Mouse (Mus musculus) forebrain, postnatal 0 days (tissue): ENCODE measurements around the gene Uba6. TPM values are rescaled to one million over a fixed set of nuclear protein-coding genes. Genes with fewer than 3 reads are reported as not detected.

Source experiments
- ATAC-seq: fragments of 200-750 bp; cut with Nextera tagmentation; 2 replicates; pipeline ENCODE4 v1.8.0; 2017; ENCODE audit warnings: mild to moderate bottlenecking, moderate library complexity
- DNase-seq: peaks from one replicate; pipeline ENCODE4 v3.0.0-alpha.2; 2015
- H3K27ac ChIP-seq: fragments of 300-500 bp; sonication (generic); 2 replicates; pipeline ENCODE4 v1.5.1; 2014; ENCODE audit warnings: low read depth, mild to moderate bottlenecking, antibody characterized with exemption, low read length, moderate library complexity, mixed read lengths
- H3K27me3 ChIP-seq: fragments of 300-500 bp; sonication (generic); 2 replicates; pipeline ENCODE4 v1.6.1; 2014; ENCODE audit warnings: mild to moderate bottlenecking, low read length, mixed read lengths; ENCODE audit not compliant: insufficient read depth
- H3K36me3 ChIP-seq: fragments of 300-500 bp; sonication (generic); 2 replicates; pipeline ENCODE4 v1.6.1; 2014; ENCODE audit warnings: mild to moderate bottlenecking, moderate library complexity; ENCODE audit not compliant: insufficient read depth
- H3K4me1 ChIP-seq: fragments of 300-500 bp; sonication (generic); 2 replicates; pipeline ENCODE4 v1.6.1; 2014; ENCODE audit warnings: antibody characterized with exemption; ENCODE audit not compliant: insufficient read depth
- H3K4me2 ChIP-seq: fragments of 300-500 bp; sonication (generic); 2 replicates; pipeline ENCODE4 v1.6.1; 2014; ENCODE audit warnings: low read depth, mild to moderate bottlenecking, moderate library complexity
- H3K4me3 ChIP-seq: fragments of 300-500 bp; sonication (generic); 2 replicates; pipeline ENCODE4 v1.5.1; 2014; ENCODE audit warnings: low read depth, low read length, mixed read lengths
- H3K9ac ChIP-seq: fragments of 300-500 bp; sonication (generic); 2 replicates; pipeline ENCODE4 v1.6.1; 2014; ENCODE audit warnings: mild to moderate bottlenecking
- H3K9me3 ChIP-seq: fragments of 300-500 bp; sonication (generic); 2 replicates; pipeline ENCODE4 v1.6.1; 2016; ENCODE audit warnings: low read length
- CTCF ChIP-seq: sonication (generic); IDR thresholded peaks from 2 replicates; pipeline ENCODE4 v1.5.1; 2016; ENCODE audit warnings: antibody characterized with exemption, control low read depth, low read depth
- WGBS: fragments of 180-500 bp; shearing (Covaris S2); extraction: QIAGEN DNeasy Blood & Tissue Kit; methylation state at CpG from one replicate; pipeline ENCODE4 v1.1.7; 2014; 5-methylcytosine and 5-hydroxymethylcytosine counted together
- polyA plus RNA-seq: library from polyadenylated mRNA; unstranded; fragments of >200 nt; fragmentation: Nextera tagmentation; extraction: Ambion mirVana; gene quantifications from 2 replicates; pipeline ENCODE4 v1.2.1, GENCODE M21; 2015
- total RNA-seq: library from RNA; depleted of rRNA; stranded (reverse); fragments of >200 nt; gene quantifications from 2 replicates; pipeline ENCODE4 v1.2.3, GENCODE M21; 2014; rRNA removed

Uba6 gene
- total and polyA plus RNA-seq, 2 experiments from 2014 or later = 6.7 to 18.7 TPM

DNA sequence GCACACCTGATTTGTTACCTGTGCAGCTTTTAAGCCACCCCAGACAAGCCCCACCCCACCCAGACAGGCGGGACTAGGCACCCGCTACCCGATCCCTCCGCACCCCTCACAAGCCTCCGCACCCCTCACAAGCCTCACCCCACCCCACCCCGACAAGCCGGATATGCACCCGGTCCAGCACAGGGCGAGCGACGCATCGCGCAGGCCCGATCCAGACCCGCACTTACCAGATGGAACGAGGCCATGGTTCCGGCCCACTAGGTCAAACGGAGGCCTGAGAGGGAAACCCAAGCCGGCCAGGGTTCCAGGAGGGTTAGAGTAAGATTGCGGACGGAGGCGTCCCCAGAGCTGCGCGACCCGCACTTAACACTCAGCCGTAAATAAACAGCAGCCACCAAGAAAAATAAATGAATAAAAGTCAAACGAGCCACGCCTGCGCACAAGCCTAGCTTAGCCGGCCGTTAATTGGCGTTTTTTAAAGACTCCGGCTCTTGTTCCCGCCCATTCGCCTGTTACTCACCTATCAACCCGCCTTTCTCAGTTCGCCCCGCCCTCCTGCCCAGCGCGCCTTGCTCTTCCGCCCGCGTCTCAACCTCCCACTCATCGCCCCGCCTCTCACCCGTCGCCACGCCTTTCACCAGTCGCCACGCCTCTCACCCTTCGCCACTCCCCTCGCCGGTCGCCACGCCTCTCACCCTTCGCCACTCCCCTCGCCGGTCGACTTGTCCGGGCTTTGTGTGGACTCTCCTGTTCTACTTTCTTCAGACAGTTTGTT is 107.3 kb downstream of the Uba6 start, which contains the start of gene Cenpc1:
Gene Cenpc1 (minus strand): TSS at position 483 of the 775 bp plus-strand sequence.
- TF ChIP-seq CTCF = no peak
- H3K4me2 ChIP-seq = peak within 1 kb of the TSS; percentile 48

DNA sequence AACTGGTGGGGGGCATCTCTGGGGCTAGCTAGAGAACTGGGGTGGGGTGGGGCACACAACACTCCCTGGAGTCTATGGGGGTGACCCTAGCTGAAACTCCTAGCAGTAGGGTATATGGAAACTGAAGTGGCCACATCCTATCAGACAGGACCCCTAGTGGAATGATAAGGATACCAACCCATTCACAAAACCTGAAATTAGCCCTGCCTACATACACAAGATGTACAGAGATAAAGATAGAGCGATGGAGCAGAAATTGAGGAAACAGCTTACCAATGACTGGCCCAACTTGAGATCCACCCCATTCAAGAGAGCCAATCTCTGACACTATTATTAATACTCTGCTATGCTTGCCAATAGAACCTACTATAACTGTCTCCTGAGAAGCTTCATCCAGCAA is 109.1 kb downstream of the Uba6 start:
- H3K27ac ChIP-seq = no peak overlapping the region
- peaks cover 10% of the 10 kb centered on the region; the same call in 1 of the 2 replicates for H3K4me1 ChIP-seq
- H3K4me3 ChIP-seq = no peak overlapping the region
- ATAC-seq (no peak), DNase-seq (no peak)
- no peaks in the 10 kb centered on the region for H3K9me3 ChIP-seq
- TF ChIP-seq CTCF = no peak
- H3K4me2 ChIP-seq = peak overlapping the region; percentile 48; the same call in 1 of the 2 replicates
- no peaks in the 10 kb centered on the region for H3K36me3 ChIP-seq
- no peak overlapping the region for H3K9ac ChIP-seq
- WGBS = 100% methylated on average over 1 of the region's 1 CpGs
- H3K27me3 ChIP-seq = no peaks in the 10 kb centered on the region

More for the DNA sequence above, 107.3 kb downstream of the Uba6 start, which contains the start of gene Cenpc1:
- ATAC-seq = peak; percentile 93
- Histone ChIP-seq H3K27ac (peak within 1 kb of the TSS; percentile 89), H3K36me3 (no peaks in the 10 kb centered on the region), H3K27me3 (no peaks in the 10 kb centered on the region), H3K4me3 (peak within 1 kb of the TSS; percentile 78), H3K4me1 (peaks cover 10% of the 10 kb centered on the region; the same call in 1 of the 2 replicates), H3K9me3 (no peaks in the 10 kb centered on the region), H3K9ac (peak within 1 kb of the TSS; percentile 88)
- 1% methylated on average over 60 of the region's 60 CpGs for WGBS
- DNase-seq = peak; percentile 93

Other genes starting within 250 kb of the Uba6 start
- gene Cenpc1, start 107.2 kb downstream of the Uba6 start, total RNA-seq = 29.1 and 30.4 TPM in 2 replicates
- gene Cenpc1, start 107.2 kb downstream of the Uba6 start, polyA plus RNA-seq = 17.6 and 22.9 TPM in 2 replicates
- gene Stap1, start 101.1 kb downstream of the Uba6 start, total RNA-seq = 0.05 TPM in 1 of 2 replicates, not detected in the other
- gene Stap1, start 101.1 kb downstream of the Uba6 start, polyA plus RNA-seq = 0.15 and 0.53 TPM in 2 replicates
- gene Gnrhr, start 25.1 kb upstream of the Uba6 start, total RNA-seq = not detected in 2 replicates
- gene Gnrhr, start 25.1 kb upstream of the Uba6 start, polyA plus RNA-seq = not detected in 2 replicates
- not detected in 2 replicates for gene Tmprss11c, start 116.5 kb upstream of the Uba6 start, total RNA-seq
- gene Tmprss11c, start 116.5 kb upstream of the Uba6 start, polyA plus RNA-seq = not detected in 2 replicates
- gene Tmprss11d, start 200.6 kb upstream of the Uba6 start, total RNA-seq = not detected in 2 replicates
- gene Tmprss11d, start 200.6 kb upstream of the Uba6 start, polyA plus RNA-seq = not detected in 2 replicates